Mouse (Mus musculus) stomach, postnatal 0 days (tissue): ENCODE measurements around the gene Phf20. TPM values are rescaled to one million over a fixed set of nuclear protein-coding genes. Genes with fewer than 3 reads are reported as not detected.

Experiments
- ATAC-seq: fragments of 200-750 bp; cut with Nextera tagmentation; 2 replicates; pipeline ENCODE4 v1.8.0; 2017; ENCODE audit not compliant: low FRiP score, low TSS enrichment
- DNase-seq: peaks from one replicate; pipeline ENCODE4 v3.0.0-alpha.2; 2016; ENCODE audit warnings: low spot score
- H3K27ac ChIP-seq: fragments of 300-500 bp; sonication (generic); replicated peaks from 2 replicates; pipeline ENCODE4 v1.5.1; 2014; ENCODE audit warnings: mild to moderate bottlenecking, control low read depth
- H3K27me3 ChIP-seq: fragments of 300-500 bp; sonication (generic); 2 replicates; pipeline ENCODE4 v1.6.1; 2014; ENCODE audit warnings: low read length; ENCODE audit not compliant: control insufficient read depth, insufficient read depth
- H3K36me3 ChIP-seq: fragments of 300-500 bp; sonication (generic); 2 replicates; pipeline ENCODE4 v1.6.1; 2014; ENCODE audit warnings: low read length, mixed read lengths; ENCODE audit not compliant: control insufficient read depth, insufficient read depth
- H3K4me1 ChIP-seq: fragments of 300-500 bp; sonication (generic); replicated peaks from 2 replicates; pipeline ENCODE4 v1.6.1; 2014; ENCODE audit warnings: antibody characterized with exemption; ENCODE audit not compliant: control insufficient read depth, insufficient read depth
- H3K4me2 ChIP-seq: fragments of 300-500 bp; sonication (generic); replicated peaks from 2 replicates; pipeline ENCODE4 v1.6.1; 2014; ENCODE audit warnings: low read depth, mild to moderate bottlenecking, control low read depth, moderate library complexity
- H3K4me3 ChIP-seq: fragments of 300-500 bp; sonication (generic); 2 replicates; pipeline ENCODE4 v1.5.1; 2014; ENCODE audit warnings: low read depth, low read length, control low read depth
- H3K9ac ChIP-seq: fragments of 300-500 bp; sonication (generic); 2 replicates; pipeline ENCODE4 v1.6.1; 2014; ENCODE audit warnings: mild to moderate bottlenecking, low read length, control low read depth, mixed read lengths
- H3K9me3 ChIP-seq: fragments of 300-500 bp; sonication (generic); 2 replicates; pipeline ENCODE4 v1.6.1; 2016; ENCODE audit warnings: low read length; ENCODE audit not compliant: control insufficient read depth
- CTCF ChIP-seq: IDR thresholded peaks from 2 replicates; pipeline ENCODE4 v1.5.1; 2016; ENCODE audit warnings: antibody characterized with exemption, low read depth, mild to moderate bottlenecking, moderate library complexity
- EP300 ChIP-seq: optimal IDR thresholded peaks from 2 replicates; pipeline ENCODE3; 2016; ENCODE audit warnings: antibody characterized with exemption
- WGBS: fragments of 180-500 bp; shearing (Covaris S2); extraction: QIAGEN DNeasy Blood & Tissue Kit; methylation state at CpG from one replicate; pipeline ENCODE4 v1.1.7; 2014; 5-methylcytosine and 5-hydroxymethylcytosine counted together
- polyA plus RNA-seq: library from polyadenylated mRNA; unstranded; fragments of >200 nt; fragmentation: Nextera tagmentation; extraction: Ambion mirVana; gene quantifications from 2 replicates; pipeline ENCODE4 v1.2.1, GENCODE M21; 2015

The Phf20 gene
- polyA plus RNA-seq, 1 experiment from 2014 or later: 28.4 TPM

DNA sequence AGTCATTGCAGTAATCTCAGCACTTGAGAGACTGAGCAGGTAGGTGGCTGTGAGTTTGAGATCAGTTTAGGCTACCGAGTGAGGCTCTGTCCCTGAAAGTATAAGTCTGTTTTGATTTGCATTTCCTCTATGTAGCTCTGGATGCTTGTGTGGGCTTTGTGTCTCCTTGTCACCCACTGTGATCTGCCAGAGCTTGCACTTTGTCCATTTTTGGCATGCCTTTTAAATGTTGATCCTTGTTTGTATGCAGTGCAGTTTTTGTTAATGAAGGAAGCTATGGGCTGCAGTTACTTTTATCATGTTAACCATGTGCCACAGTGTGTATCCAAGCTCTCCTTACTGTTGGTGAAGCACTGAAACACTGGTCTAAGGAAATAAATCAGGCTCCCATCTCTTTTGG is 21.5 kb downstream of the Phf20 start:
- no peaks in the 10 kb centered on the region for H3K4me1 ChIP-seq
- H3K4me3 ChIP-seq: no peak overlapping the region
- no peaks in the 10 kb centered on the region for H3K36me3 ChIP-seq
- DNase-seq (no peak), ATAC-seq (no peak)
- H3K27ac ChIP-seq: no peak overlapping the region
- no peak overlapping the region for H3K4me2 ChIP-seq
- H3K27me3 ChIP-seq: no peaks in the 10 kb centered on the region
- H3K9me3 ChIP-seq: no peaks in the 10 kb centered on the region
- TF ChIP-seq CTCF (no peak), EP300 (no peak)
- whole genome bisulfite sequencing: 78% methylated on average over 1 of the region's 1 CpGs
- H3K9ac ChIP-seq: no peak overlapping the region

DNA sequence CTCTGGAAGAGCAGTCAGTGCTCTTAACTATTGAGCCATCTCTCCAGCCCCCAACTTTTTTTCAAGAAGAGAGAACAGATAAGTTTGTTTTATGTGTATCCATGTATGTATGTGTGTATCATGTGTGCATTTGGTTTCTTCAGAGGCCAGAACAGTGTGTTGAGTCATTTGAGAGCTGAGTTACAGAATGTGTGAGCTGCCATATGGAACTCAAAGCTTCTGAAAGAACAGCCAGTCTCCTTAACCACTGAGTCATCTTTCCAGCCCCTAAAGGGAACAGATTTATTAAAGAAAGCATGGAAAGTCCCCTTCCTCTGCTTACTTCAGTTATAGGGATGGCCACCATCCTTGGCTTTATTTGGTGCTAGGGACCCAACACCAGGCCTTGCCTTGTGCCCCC is 25.8 kb downstream of the Phf20 start:
- Histone ChIP-seq H3K9me3 (no peaks in the 10 kb centered on the region), H3K27ac (no peak overlapping the region), H3K4me2 (no peak overlapping the region), H3K27me3 (no peaks in the 10 kb centered on the region), H3K9ac (no peak overlapping the region), H3K4me3 (no peak overlapping the region), H3K4me1 (no peaks in the 10 kb centered on the region), H3K36me3 (peaks cover 7% of the 10 kb centered on the region)
- DNase-seq: no peak
- ATAC-seq: no peak
- TF ChIP-seq EP300: no peak
- TF ChIP-seq CTCF: no peak

DNA sequence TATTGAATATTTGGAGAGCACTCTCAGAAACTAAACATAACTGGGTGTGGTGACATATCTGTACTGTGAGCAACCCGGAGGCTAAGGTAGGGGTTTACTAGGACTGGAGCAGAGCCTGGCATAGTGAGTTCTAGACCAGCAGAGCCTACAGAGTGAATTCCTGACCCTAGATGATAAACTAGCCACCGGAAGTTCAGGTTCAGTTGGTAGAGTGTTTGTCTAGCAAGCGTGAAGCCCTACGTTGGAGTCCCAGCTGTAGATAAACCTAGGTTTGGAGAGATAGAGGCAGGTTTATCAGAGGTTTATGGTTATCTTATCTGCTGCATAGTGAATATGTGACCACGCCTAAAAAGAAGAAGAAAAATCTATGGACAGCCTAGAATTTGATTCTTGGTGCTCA is 27.8 kb downstream of the Phf20 start:
- Histone ChIP-seq H3K27me3 (no peaks in the 10 kb centered on the region), H3K27ac (no peak overlapping the region), H3K9ac (no peak overlapping the region), H3K9me3 (no peaks in the 10 kb centered on the region), H3K4me1 (no peaks in the 10 kb centered on the region), H3K4me2 (no peak overlapping the region), H3K36me3 (peaks cover 7% of the 10 kb centered on the region), H3K4me3 (no peak overlapping the region)
- ATAC-seq (no peak), DNase-seq (no peak)
- TF ChIP-seq CTCF (no peak), EP300 (no peak)
- WGBS: 68% methylated on average over 5 of the region's 5 CpGs

DNA sequence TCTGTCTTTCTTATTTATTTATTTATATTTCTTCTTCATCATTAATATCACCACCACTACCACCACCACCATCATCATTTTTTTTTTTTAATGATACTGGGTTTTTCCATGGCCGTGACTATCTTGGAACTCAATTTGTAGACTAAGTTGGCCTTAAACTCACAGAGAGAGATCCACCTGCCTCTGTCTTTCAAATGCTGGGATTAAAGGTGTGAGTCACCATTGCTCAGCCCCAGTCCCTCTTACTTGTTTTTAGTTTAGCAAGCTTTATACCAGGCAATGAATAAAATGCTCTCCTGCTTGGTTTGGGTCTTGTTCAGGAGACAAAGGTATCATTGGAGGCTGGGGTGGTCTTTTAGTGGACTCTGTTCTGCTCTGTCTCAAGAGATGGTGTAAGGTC is 31.4 kb downstream of the Phf20 start:
- Histone ChIP-seq H3K4me3 (no peak overlapping the region), H3K27ac (no peak overlapping the region), H3K27me3 (no peaks in the 10 kb centered on the region), H3K36me3 (peaks cover 7% of the 10 kb centered on the region), H3K9me3 (no peaks in the 10 kb centered on the region), H3K4me2 (no peak overlapping the region), H3K9ac (no peak overlapping the region), H3K4me1 (no peaks in the 10 kb centered on the region)
- DNase-seq (no peak), ATAC-seq (no peak)
- TF ChIP-seq EP300: no peak
- no peak for TF ChIP-seq CTCF
- 91% methylated on average over 1 of the region's 1 CpGs for WGBS

DNA sequence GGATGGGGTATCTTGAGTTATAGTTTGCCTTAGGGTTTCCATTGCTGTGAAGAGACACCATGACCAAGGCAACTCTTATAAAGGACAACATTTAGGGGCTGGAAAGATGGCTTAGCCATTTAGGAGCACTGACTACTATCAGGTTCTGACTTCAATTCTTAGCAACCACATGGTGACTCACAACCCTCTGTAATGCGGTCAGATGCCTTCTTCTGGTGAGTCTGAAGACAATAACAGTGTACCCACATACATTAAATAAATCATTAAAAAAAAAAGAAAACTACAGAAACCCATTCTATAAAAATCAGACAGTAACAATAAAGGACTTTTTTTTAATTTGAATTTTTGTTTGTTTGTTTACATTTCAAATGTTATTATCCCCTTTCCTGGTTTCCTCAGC is 32.9 kb downstream of the Phf20 start:
- 84% methylated on average over 1 of the region's 1 CpGs for WGBS
- DNase-seq: no peak
- Histone ChIP-seq H3K9me3 (no peaks in the 10 kb centered on the region), H3K4me2 (no peak overlapping the region), H3K9ac (no peak overlapping the region), H3K27me3 (no peaks in the 10 kb centered on the region), H3K36me3 (peaks cover 4% of the 10 kb centered on the region), H3K27ac (no peak overlapping the region), H3K4me1 (no peaks in the 10 kb centered on the region), H3K4me3 (no peak overlapping the region)
- no peak for ATAC-seq
- TF ChIP-seq CTCF (no peak), EP300 (no peak)

DNA sequence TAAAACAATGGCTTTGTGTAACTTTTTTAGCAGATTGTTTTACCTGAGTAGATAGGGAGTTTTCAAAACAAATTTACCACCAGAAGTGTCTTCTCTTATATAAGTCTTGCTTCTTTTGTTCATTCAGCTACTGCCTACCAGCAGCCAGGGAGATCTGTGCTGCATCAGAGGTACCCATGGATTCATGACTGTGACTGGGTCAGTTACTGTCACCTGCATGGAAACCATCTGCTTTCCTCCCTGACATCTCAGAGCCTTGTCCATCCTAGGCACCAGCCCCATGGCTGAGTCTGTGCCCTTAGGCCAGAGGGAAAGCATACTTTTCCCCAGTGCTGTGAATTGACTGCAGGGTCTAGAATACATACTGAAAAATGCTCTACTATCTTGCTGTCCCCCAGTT is 35.1 kb downstream of the Phf20 start:
- H3K9ac ChIP-seq: no peak overlapping the region
- H3K36me3 ChIP-seq: no peaks in the 10 kb centered on the region
- DNase-seq (no peak), ATAC-seq (no peak)
- TF ChIP-seq CTCF (no peak), EP300 (no peak)
- no peak overlapping the region for H3K4me3 ChIP-seq
- H3K27me3 ChIP-seq: no peaks in the 10 kb centered on the region
- no peaks in the 10 kb centered on the region for H3K4me1 ChIP-seq
- no peak overlapping the region for H3K4me2 ChIP-seq
- no peak overlapping the region for H3K27ac ChIP-seq
- H3K9me3 ChIP-seq: no peaks in the 10 kb centered on the region
